Mouse (Mus musculus): ENCODE data around the gene Klc1. TPM values are rescaled to one million over a fixed set of nuclear protein-coding genes. Genes with fewer than 3 reads are reported as not detected.

Gene Klc1
- polyA plus RNA-seq, 1 experiment: 790 TPM

DNA sequence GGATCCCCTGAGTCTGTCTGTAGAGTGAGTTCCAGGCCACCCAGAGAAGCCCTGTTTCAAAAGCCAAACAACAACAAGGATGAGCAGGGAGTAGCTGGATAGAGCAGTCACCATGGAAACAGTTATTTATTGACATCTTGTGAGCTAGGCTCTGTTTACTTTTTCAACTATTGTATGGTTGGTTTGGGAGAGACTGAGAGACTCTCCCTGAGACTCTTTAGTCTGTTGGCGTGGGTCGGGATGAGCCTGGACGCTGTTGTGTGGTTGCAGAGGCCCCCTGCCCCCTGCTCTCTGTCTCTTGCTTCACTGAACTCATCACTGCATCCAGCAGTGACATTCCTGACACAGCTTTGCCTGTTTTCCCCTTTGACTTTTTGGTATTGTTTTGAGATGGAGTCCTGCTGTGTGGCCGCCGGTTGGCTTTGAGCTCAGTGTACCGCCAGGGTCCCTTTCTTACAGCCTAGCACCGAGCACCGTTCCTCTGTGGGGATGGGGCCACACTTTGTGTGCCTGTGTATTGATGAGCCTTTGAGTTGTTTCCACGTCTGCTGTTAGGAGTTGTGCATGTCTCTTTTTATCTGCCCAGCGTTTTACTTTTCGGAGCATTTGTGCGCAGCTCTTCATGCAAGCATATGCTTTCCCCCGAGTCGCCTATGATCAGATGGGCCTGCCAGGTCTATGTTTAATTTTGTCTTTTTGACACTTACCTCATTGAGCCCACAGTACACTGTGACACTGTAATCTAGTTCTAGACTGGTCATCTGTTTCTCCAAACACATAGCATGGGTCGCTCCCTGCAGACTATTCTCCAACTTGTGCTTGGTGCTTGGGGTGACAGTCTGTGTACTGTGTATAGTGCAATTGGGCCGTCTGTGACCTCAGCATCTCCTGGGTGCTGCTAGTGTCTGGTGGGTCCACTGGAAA, 7.9 kb downstream of the Klc1 start:
- Histone ChIP-seq H3K4me3 (ENCODE audit: insufficient read depth, low read length) (no peak overlapping the region), H3K4me1 (ENCODE audit: control insufficient read depth, insufficient read depth, low read length) (peaks cover 39% of the 10 kb centered on the region), H3K27ac (ENCODE audit: insufficient read depth, low read length) (peak overlapping the region; percentile 6; the same call in 1 of the 2 replicates)
- TF ChIP-seq CTCF (IDR thresholded peaks at IDR 0.05; ENCODE audit: extremely low read depth, insufficient read depth, low read length) (no peak), POLR2A (IDR thresholded peaks at IDR 0.05; ENCODE audit: extremely low read depth, insufficient read depth, low read length) (no peak)

- H3K4me3 ChIP-seq (ENCODE audit: insufficient read depth, low read length): no peak overlapping the region
- H3K4me1 ChIP-seq (ENCODE audit: control insufficient read depth, insufficient read depth, low read length): peaks cover 27% of the 10 kb centered on the region
- H3K27ac ChIP-seq (ENCODE audit: insufficient read depth, low read length): no peak overlapping the region
- TF ChIP-seq POLR2A (IDR thresholded peaks at IDR 0.05; ENCODE audit: extremely low read depth, insufficient read depth, low read length): no peak
- no peak for TF ChIP-seq CTCF (IDR thresholded peaks at IDR 0.05; ENCODE audit: extremely low read depth, insufficient read depth, low read length)
Measured at GRCm38 (mm10) chr12:111768322-111768928, 9.8 kb downstream of the Klc1 start.

- Histone ChIP-seq H3K4me1 (ENCODE audit: control insufficient read depth, insufficient read depth, low read length) (peaks cover 25% of the 10 kb centered on the region), H3K27ac (ENCODE audit: insufficient read depth, low read length) (no peak overlapping the region)
- TF ChIP-seq CTCF (IDR thresholded peaks at IDR 0.05; ENCODE audit: extremely low read depth, insufficient read depth, low read length): peak; percentile 27; the same call in 1 of the 2 replicates
- no peak for TF ChIP-seq POLR2A (IDR thresholded peaks at IDR 0.05; ENCODE audit: extremely low read depth, insufficient read depth, low read length)
Measured at GRCm38 (mm10) chr12:111769306-111769705, 10.7 kb downstream of the Klc1 start.

GRCm38 (mm10) chr12:111769816-111770577, 11.3 kb downstream of the Klc1 start:
- Histone ChIP-seq H3K4me1 (ENCODE audit: control insufficient read depth, insufficient read depth, low read length) (peaks cover 31% of the 10 kb centered on the region), H3K27ac (ENCODE audit: insufficient read depth, low read length) (no peak overlapping the region), H3K4me3 (ENCODE audit: insufficient read depth, low read length) (no peak overlapping the region)
- TF ChIP-seq CTCF (IDR thresholded peaks at IDR 0.05; ENCODE audit: extremely low read depth, insufficient read depth, low read length): no peak
- no peak for TF ChIP-seq POLR2A (IDR thresholded peaks at IDR 0.05; ENCODE audit: extremely low read depth, insufficient read depth, low read length)

More at GRCm38 (mm10) chr12:111769306-111769705, 10.7 kb downstream of the Klc1 start:
- H3K4me3 ChIP-seq (ENCODE audit: insufficient read depth, low read length): no peak overlapping the region

- TF ChIP-seq POLR2A (IDR thresholded peaks at IDR 0.05; ENCODE audit: extremely low read depth, insufficient read depth, low read length) (no peak), CTCF (IDR thresholded peaks at IDR 0.05; ENCODE audit: extremely low read depth, insufficient read depth, low read length) (no peak)
- Histone ChIP-seq H3K4me3 (ENCODE audit: insufficient read depth, low read length) (no peak overlapping the region), H3K4me1 (ENCODE audit: control insufficient read depth, insufficient read depth, low read length) (peaks cover 31% of the 10 kb centered on the region), H3K27ac (ENCODE audit: insufficient read depth, low read length) (no peak overlapping the region)
Measured at GRCm38 (mm10) chr12:111770651-111771050, 12.0 kb downstream of the Klc1 start.

GRCm38 (mm10) chr12:111774156-111774555, 15.5 kb downstream of the Klc1 start:
- H3K4me3 ChIP-seq (ENCODE audit: insufficient read depth, low read length): no peak overlapping the region
- TF ChIP-seq CTCF (IDR thresholded peaks at IDR 0.05; ENCODE audit: extremely low read depth, insufficient read depth, low read length) (no peak), POLR2A (IDR thresholded peaks at IDR 0.05; ENCODE audit: extremely low read depth, insufficient read depth, low read length) (no peak)
- peaks cover 11% of the 10 kb centered on the region for H3K4me1 ChIP-seq (ENCODE audit: control insufficient read depth, insufficient read depth, low read length)
- no peak overlapping the region for H3K27ac ChIP-seq (ENCODE audit: insufficient read depth, low read length)

DNA sequence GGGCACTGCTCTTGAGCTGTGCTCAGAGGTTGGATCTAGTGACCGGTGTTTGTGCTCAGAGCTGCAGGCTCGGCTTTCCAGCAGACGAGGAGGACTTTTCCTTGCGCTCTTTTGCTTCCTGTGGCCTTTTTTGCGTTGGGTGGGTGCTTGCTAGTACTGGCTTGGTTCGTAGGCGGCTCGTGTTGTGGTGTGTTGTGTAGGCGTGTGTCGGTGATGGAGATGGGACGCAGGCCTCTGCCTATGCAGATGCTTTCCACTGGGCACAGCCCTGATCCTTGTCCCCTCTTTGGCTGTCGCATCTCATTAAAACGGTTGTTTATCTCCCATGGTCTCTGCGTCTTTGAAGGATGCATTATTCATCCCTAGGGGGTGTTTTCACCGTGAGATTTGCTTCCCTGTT, 16.2 kb downstream of the Klc1 start:
- Histone ChIP-seq H3K27ac (ENCODE audit: insufficient read depth, low read length) (0 out of 2 replicates have a peak overlapping the region, but pooled peaks have one; percentile 19), H3K4me1 (ENCODE audit: control insufficient read depth, insufficient read depth, low read length) (peaks cover 9% of the 10 kb centered on the region), H3K4me3 (ENCODE audit: insufficient read depth, low read length) (no peak overlapping the region)
- TF ChIP-seq POLR2A (IDR thresholded peaks at IDR 0.05; ENCODE audit: extremely low read depth, insufficient read depth, low read length) (no peak), CTCF (IDR thresholded peaks at IDR 0.05; ENCODE audit: extremely low read depth, insufficient read depth, low read length) (no peak)

DNA sequence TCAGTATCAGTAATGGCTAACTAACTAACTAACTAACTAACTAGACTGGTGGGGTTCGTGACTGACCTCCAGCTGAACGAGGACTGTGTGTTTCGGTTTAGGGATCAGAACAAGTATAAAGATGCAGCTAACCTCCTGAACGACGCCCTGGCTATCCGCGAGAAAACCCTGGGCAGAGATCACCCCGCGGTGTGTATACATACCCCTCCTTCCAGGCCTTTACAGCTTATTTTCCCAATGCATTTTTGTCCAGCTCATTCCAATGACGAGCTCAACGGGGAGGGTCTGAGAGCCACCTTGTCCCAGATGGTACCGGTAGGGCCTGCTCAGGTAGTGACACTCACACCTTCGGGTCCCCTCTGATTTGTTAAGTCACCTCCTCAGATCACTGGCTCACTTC, 19.3 kb downstream of the Klc1 start:
- H3K4me1 ChIP-seq (ENCODE audit: control insufficient read depth, insufficient read depth, low read length): peaks cover 9% of the 10 kb centered on the region
- TF ChIP-seq POLR2A (IDR thresholded peaks at IDR 0.05; ENCODE audit: extremely low read depth, insufficient read depth, low read length): no peak
- TF ChIP-seq CTCF (IDR thresholded peaks at IDR 0.05; ENCODE audit: extremely low read depth, insufficient read depth, low read length): no peak
- H3K4me3 ChIP-seq (ENCODE audit: insufficient read depth, low read length): no peak overlapping the region
- no peak overlapping the region for H3K27ac ChIP-seq (ENCODE audit: insufficient read depth, low read length)

DNA sequence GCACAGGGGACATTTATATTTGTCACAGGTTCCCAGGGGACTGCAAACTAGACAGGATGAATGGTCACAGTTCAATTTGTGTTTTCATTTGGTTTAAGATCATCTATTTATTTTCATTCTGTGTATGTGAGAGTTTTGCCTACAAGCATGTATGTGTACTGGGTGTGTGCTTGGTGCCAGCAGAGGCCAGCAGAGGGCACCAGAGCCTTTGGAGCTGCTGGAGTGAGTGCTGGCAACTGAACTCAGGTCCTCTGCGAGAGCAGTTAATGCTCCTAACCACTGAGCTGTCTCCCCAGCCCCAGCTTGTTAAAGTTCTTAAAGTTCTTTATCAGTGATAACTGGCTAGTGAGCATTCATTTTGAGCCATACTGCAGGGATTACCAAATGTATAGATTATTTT, 20.9 kb downstream of the Klc1 start:
- Histone ChIP-seq H3K4me3 (ENCODE audit: insufficient read depth, low read length) (no peak overlapping the region), H3K27ac (ENCODE audit: insufficient read depth, low read length) (no peak overlapping the region), H3K4me1 (ENCODE audit: control insufficient read depth, insufficient read depth, low read length) (peaks cover 7% of the 10 kb centered on the region)
- TF ChIP-seq CTCF (IDR thresholded peaks at IDR 0.05; ENCODE audit: extremely low read depth, insufficient read depth, low read length): no peak
- no peak for TF ChIP-seq POLR2A (IDR thresholded peaks at IDR 0.05; ENCODE audit: extremely low read depth, insufficient read depth, low read length)
